Mouse (Mus musculus): ENCODE data around the gene Thy1. TPM values are rescaled to one million over a fixed set of nuclear protein-coding genes. Genes with fewer than 3 reads are reported as not detected.

The Thy1 gene
- polyA plus RNA-seq, 1 experiment from 2014 or later: 4.5 TPM

DNA sequence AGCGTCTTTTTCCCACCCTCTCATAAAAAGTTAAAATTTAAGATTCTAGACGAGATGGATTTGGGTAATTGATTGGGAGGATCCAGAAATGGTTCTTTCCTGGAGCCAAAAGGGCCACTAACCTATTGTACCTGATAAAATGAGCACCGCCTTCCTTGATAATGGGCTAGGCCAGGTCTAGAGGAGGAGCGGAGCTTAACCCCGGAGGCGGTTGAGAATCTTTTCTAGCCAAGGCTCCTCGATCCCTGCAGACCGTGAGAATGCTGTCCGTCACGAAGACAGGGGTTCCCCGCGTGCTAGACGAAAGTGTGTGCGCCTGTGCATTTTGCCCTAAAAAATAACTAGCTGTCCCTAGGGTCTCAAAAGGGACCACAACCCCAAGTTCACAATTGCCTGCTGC, 41.1 kb downstream of the Thy1 start:
- ATAC-seq (ENCODE audit: low FRiP score, low TSS enrichment): no peak; the same call in 1 of the 2 replicates
- peak overlapping the region; percentile 65; the same call in 1 of the 2 replicates for H3K27ac ChIP-seq (replicated peaks)
- H3K27me3 ChIP-seq (ENCODE audit: control insufficient read depth, insufficient read depth, low read length): no peaks in the 10 kb centered on the region
- H3K9me3 ChIP-seq (ENCODE audit: control insufficient read depth, low read length): no peaks in the 10 kb centered on the region
- H3K4me2 ChIP-seq (replicated peaks; ENCODE audit: low read depth): peak overlapping the region; percentile 98
- H3K36me3 ChIP-seq (ENCODE audit: control insufficient read depth, insufficient read depth, low read length): no peaks in the 10 kb centered on the region
- H3K4me1 ChIP-seq (replicated peaks; ENCODE audit: control insufficient read depth, insufficient read depth): peaks cover 10% of the 10 kb centered on the region; the same call in 1 of the 2 replicates
- WGBS: 1% methylated on average over 14 of the region's 14 CpGs
- peak overlapping the region; percentile 79; the same call in 1 of the 2 replicates for H3K9ac ChIP-seq (ENCODE audit: low read length)
- no peak for DNase-seq (ENCODE audit: low spot score)
- no peak for TF ChIP-seq CTCF (IDR thresholded peaks at IDR 0.05; ENCODE audit: low read depth)
- TF ChIP-seq EP300 (optimal IDR thresholded peaks at IDR 0.05): no peak
- H3K4me3 ChIP-seq (ENCODE audit: low read depth, low read length): peak overlapping the region; percentile 61

- H3K27me3 ChIP-seq (ENCODE audit: control insufficient read depth, insufficient read depth, low read length): no peaks in the 10 kb centered on the region
- peak overlapping the region; percentile 65; the same call in 1 of the 2 replicates for H3K27ac ChIP-seq (replicated peaks)
- H3K9ac ChIP-seq (ENCODE audit: low read length): peak overlapping the region; percentile 79
- peak overlapping the region; percentile 61 for H3K4me3 ChIP-seq (ENCODE audit: low read depth, low read length)
- no peak for TF ChIP-seq CTCF (IDR thresholded peaks at IDR 0.05; ENCODE audit: low read depth)
- TF ChIP-seq EP300 (optimal IDR thresholded peaks at IDR 0.05): no peak
- no peaks in the 10 kb centered on the region for H3K36me3 ChIP-seq (ENCODE audit: control insufficient read depth, insufficient read depth, low read length)
- H3K4me1 ChIP-seq (replicated peaks; ENCODE audit: control insufficient read depth, insufficient read depth): peaks cover 10% of the 10 kb centered on the region; the same call in 1 of the 2 replicates
- DNase-seq (ENCODE audit: low spot score) (peak; percentile 98), ATAC-seq (ENCODE audit: low FRiP score, low TSS enrichment) (peak; percentile 81)
- WGBS: under 1% methylated on average over 62 of the region's 62 CpGs
- H3K4me2 ChIP-seq (replicated peaks; ENCODE audit: low read depth): peak overlapping the region; percentile 98
- no peaks in the 10 kb centered on the region for H3K9me3 ChIP-seq (ENCODE audit: control insufficient read depth, low read length)
These were observed 41.6 kb downstream of the Thy1 start for GRCm38 (mm10) chr9:44084659-44085229.

DNA sequence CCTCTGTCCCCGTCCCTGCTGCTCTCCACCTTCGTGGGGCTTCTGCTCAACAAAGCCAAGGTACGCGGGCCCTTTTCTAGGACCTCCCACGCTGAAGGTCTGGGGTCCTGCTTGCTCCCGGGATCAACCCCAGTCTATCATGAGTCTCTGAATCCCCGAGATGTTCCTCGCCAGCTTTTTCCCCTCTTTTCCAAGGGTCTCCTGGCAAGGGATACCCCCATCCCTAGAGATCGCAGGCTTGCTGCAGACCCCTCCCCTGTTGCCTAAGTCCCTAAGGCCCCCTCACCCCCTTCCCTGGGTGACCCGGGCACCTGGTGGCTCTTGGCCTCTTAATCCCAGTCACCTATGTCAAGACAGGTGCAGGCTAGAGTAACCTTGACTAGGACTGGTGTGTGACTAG, 42.1 kb downstream of the Thy1 start:
- no peak for TF ChIP-seq EP300 (optimal IDR thresholded peaks at IDR 0.05)
- TF ChIP-seq CTCF (IDR thresholded peaks at IDR 0.05; ENCODE audit: low read depth): no peak
- H3K9me3 ChIP-seq (ENCODE audit: control insufficient read depth, low read length): no peaks in the 10 kb centered on the region
- whole genome bisulfite sequencing: 3% methylated on average over 10 of the region's 10 CpGs
- peak overlapping the region; percentile 65; the same call in 1 of the 2 replicates for H3K27ac ChIP-seq (replicated peaks)
- peak overlapping the region; percentile 61 for H3K4me3 ChIP-seq (ENCODE audit: low read depth, low read length)
- H3K9ac ChIP-seq (ENCODE audit: low read length): peak overlapping the region; percentile 79
- H3K4me2 ChIP-seq (replicated peaks; ENCODE audit: low read depth): peak overlapping the region; percentile 98
- peaks cover 8% of the 10 kb centered on the region; the same call in 1 of the 2 replicates for H3K4me1 ChIP-seq (replicated peaks; ENCODE audit: control insufficient read depth, insufficient read depth)
- no peaks in the 10 kb centered on the region for H3K27me3 ChIP-seq (ENCODE audit: control insufficient read depth, insufficient read depth, low read length)
- no peak for ATAC-seq (ENCODE audit: low FRiP score, low TSS enrichment)
- DNase-seq (ENCODE audit: low spot score): no peak
- H3K36me3 ChIP-seq (ENCODE audit: control insufficient read depth, insufficient read depth, low read length): no peaks in the 10 kb centered on the region

GRCm38 (mm10) chr9:44085741-44086665, 42.8 kb downstream of the Thy1 start:
- 70% methylated on average over 15 of the region's 15 CpGs for WGBS
- peak overlapping the region; percentile 79; the same call in 1 of the 2 replicates for H3K9ac ChIP-seq (ENCODE audit: low read length)
- no peak for TF ChIP-seq EP300 (optimal IDR thresholded peaks at IDR 0.05)
- TF ChIP-seq CTCF (IDR thresholded peaks at IDR 0.05; ENCODE audit: low read depth): no peak
- peak overlapping the region; percentile 98 for H3K4me2 ChIP-seq (replicated peaks; ENCODE audit: low read depth)
- peak overlapping the region; percentile 61 for H3K4me3 ChIP-seq (ENCODE audit: low read depth, low read length)
- H3K4me1 ChIP-seq (replicated peaks; ENCODE audit: control insufficient read depth, insufficient read depth): peaks cover 8% of the 10 kb centered on the region; the same call in 1 of the 2 replicates
- no peaks in the 10 kb centered on the region for H3K36me3 ChIP-seq (ENCODE audit: control insufficient read depth, insufficient read depth, low read length)
- H3K9me3 ChIP-seq (ENCODE audit: control insufficient read depth, low read length): no peaks in the 10 kb centered on the region
- DNase-seq (ENCODE audit: low spot score) (no peak), ATAC-seq (ENCODE audit: low FRiP score, low TSS enrichment) (no peak)
- no peak overlapping the region for H3K27ac ChIP-seq (replicated peaks)
- no peaks in the 10 kb centered on the region for H3K27me3 ChIP-seq (ENCODE audit: control insufficient read depth, insufficient read depth, low read length)

GRCm38 (mm10) chr9:44086960-44087359, 43.8 kb downstream of the Thy1 start:
- DNase-seq (ENCODE audit: low spot score) (peak; percentile 64), ATAC-seq (ENCODE audit: low FRiP score, low TSS enrichment) (no peak)
- Histone ChIP-seq H3K4me2 (replicated peaks; ENCODE audit: low read depth) (no peak overlapping the region), H3K4me3 (ENCODE audit: low read depth, low read length) (no peak overlapping the region), H3K9ac (ENCODE audit: low read length) (no peak overlapping the region), H3K36me3 (ENCODE audit: control insufficient read depth, insufficient read depth, low read length) (no peaks in the 10 kb centered on the region), H3K27ac (replicated peaks) (no peak overlapping the region), H3K9me3 (ENCODE audit: control insufficient read depth, low read length) (no peaks in the 10 kb centered on the region), H3K27me3 (ENCODE audit: control insufficient read depth, insufficient read depth, low read length) (no peaks in the 10 kb centered on the region), H3K4me1 (replicated peaks; ENCODE audit: control insufficient read depth, insufficient read depth) (peaks cover 8% of the 10 kb centered on the region; the same call in 1 of the 2 replicates)
- 62% methylated on average over 10 of the region's 10 CpGs for WGBS
- TF ChIP-seq EP300 (optimal IDR thresholded peaks at IDR 0.05): no peak
- no peak for TF ChIP-seq CTCF (IDR thresholded peaks at IDR 0.05; ENCODE audit: low read depth)
